Mouse (Mus musculus): ENCODE data around the gene St8sia1. TPM values are rescaled to one million over a fixed set of nuclear protein-coding genes. Genes with fewer than 3 reads are reported as not detected.
A peak's percentile ranks its signal among the peaks of the same experiment; 100 is the strongest.

The St8sia1 gene
- total RNA-seq, 1 experiment from 2014 or later = 1.9 TPM

DNA sequence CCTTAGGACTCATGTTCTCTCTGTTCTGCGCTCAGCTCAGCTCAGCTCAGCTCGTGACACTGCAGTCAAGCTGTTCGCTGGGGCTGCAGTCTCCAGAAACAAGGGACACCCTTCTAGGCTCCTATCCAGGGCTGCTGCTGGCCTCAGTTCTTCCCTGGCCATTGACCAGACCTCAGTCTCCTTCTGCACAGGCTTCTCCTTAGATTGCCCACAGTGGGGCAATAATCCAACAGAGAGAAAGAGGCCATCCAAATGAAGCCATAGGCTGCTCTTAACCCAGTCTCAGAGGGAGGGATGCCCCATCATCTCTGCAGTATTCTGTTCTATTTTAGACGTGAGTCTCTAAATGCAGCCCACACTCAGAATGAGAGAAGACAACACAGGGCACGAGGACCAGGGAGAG lies 15.3 kb downstream of the St8sia1 start:
- ATAC-seq (ENCODE audit: extremely low read depth, insufficient number of reproducible peaks, low FRiP score, poor library complexity, severe bottlenecking) = no peak

DNA sequence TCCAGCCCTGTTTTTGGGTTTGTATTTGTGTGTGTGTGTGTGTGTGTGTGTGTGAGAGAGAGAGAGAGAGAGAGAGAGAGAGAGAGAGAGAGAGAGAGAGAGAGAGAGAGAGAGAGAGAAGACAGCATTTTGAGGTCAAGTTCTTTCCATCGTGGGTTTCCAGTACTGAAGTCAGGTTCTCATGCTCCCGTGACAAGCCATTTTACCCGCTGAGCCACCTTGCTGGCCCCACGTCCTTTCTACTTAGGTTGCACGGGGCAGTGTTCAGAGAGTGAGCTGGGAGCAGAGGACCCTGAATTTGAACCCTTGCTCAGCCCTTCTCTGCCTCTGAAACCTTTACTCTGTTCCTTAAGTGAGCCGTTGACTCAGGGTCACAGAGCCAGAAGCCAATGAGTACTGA lies 17.2 kb downstream of the St8sia1 start:
- ATAC-seq (ENCODE audit: extremely low read depth, insufficient number of reproducible peaks, low FRiP score, poor library complexity, severe bottlenecking) = no peak

DNA sequence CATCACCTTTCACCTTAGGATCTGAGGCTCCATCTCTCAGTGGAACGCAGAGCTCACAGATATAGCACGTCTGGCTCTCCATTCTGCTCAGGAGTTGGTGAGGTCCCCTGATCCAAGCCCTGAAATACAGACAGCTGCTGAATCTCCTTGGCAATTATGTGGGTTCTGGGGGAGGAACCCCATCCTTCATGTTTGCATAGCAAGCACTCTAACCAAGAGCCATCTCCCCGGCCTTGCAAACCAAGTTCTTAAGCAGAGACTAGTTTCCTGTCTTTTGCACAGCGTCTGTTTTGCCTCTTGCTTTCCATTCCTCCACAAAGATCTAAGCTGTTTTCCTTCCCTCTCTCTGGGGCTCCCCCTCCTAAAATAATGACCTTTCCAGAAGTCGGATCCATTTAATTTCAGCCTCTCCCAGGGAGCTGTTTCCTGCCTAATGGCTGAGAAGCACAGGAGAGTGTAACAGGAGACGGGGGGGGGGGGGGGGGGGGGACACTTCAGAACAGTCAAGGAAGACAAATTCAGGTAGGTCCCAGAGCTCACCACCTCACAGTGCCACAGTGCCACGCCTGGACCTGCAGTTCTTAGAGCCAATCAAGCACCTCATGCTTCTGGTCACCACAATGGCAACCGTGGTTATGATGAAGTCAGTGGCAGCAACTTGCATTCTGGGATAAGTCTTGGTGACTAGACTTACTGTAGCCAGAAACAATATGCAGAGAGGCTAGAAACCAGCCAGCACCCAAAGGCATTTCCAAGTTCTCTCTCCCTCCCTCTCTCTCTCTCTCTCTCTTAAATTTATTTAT lies 18.0 kb downstream of the St8sia1 start:
- ATAC-seq (ENCODE audit: extremely low read depth, insufficient number of reproducible peaks, low FRiP score, poor library complexity, severe bottlenecking) = no peak

DNA sequence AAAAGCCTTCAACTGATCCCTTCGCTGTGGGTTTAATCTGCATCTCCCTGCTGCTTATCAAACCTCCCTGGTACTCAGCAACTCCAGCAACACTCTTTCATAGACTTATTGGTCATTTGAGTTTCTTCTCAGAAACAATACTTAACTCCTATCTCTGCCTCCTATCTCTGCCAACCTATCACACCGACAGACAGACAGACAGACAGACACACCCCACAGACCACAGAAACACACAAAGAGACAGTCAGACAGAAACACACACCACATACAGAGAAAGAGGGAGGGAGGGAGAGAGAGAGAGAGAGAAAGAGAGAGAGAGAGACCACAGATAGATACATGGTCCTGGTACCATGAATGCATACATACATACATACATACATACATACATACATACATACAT lies 18.8 kb downstream of the St8sia1 start:
- ATAC-seq (ENCODE audit: extremely low read depth, insufficient number of reproducible peaks, low FRiP score, poor library complexity, severe bottlenecking) = no peak

DNA sequence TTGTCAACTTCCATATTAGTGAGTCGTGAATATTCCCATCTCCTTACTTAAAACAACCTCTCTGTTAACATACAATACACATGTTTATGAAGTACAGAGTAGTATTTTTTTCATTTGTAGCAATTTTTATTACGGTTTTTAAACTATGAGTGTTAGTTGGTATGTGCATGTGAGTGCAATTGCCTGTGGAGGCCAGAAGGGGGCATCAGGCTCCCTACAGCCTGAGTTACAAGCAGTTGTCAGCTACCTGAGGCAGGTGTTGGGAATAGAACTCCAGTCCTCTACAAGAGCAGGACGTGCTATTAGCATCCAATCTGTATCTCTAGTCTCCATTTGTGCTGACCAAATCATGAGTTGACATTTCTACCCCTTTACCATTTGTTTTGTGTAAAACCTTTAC lies 19.8 kb downstream of the St8sia1 start:
- ATAC-seq (ENCODE audit: extremely low read depth, insufficient number of reproducible peaks, low FRiP score, poor library complexity, severe bottlenecking) = no peak

DNA sequence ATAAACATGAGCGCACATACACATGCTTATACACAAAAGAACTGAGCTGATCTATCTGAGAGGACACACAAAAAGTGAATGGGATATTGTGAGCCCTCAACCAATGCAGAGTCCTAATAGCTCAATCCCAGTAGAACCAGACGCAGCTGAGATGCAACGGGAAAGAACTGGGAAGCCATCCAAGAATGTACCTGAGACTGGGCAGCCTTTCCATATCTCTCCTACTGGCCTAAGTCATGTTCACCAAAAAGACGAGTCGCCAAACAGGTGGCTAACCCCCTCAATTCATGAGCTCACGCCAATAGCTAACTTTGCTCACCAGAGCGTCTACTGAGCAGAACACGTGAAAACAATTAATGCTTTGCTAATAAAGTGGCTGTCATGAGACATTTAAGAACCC lies 20.8 kb downstream of the St8sia1 start:
- ATAC-seq (ENCODE audit: extremely low read depth, insufficient number of reproducible peaks, low FRiP score, poor library complexity, severe bottlenecking) = no peak

DNA sequence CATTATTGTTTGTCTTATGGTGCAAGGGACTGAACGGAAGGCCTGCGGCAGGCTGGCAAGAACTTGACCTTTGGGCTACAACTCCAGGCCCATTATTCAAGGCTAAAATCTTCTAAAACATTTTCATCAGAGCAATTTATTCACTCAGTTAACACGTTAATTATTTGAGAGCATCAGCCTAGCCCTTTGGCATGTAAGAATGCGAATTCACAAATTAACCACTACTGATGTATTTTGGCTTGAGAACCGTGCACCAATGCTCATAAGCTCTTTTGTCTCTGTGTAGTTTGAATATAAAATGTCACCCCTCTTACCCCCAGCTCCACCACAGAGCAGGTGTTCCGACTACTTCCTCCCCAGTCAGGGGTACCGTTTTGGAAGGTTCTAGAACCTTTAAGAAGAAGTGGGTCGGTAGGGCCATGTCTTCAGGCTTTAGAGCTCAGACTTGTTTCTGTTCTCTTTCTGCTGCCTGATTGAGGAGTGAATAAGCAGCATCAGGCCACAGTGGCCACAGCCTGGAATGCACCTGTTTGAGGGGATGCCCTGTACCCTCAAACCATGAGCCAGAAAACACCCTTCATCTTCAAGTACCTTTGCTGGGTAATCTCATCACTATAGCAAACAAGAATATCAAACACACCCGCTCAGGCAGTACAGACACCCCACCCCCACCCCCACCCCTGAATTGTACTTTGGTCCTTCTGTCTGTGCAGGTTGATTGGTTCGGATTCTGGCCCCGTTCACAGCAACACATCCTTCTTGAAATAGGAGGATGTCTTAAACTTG lies 22.5 kb downstream of the St8sia1 start:
- ATAC-seq (ENCODE audit: extremely low read depth, insufficient number of reproducible peaks, low FRiP score, poor library complexity, severe bottlenecking) = peak; percentile 18; the same call in 1 of the 2 replicates

DNA sequence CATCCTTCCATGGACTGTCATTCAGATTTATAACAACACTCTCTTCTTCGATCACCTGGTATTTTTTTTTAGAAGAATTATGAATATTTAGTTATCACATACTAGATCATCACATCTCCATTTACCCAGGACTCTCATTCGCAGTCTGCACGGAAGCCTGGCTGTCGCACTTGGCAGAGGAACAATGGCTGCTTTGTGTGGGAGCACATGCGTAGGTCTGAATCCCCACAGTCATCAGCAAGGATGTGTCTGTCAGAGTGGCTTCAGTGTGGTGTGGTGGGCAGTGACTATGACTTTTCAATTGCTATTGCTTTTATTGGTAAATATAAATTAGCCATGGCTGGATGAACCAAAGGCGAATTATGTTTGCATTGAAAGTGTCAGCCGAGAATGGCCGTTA lies 23.2 kb downstream of the St8sia1 start:
- no peak for ATAC-seq (ENCODE audit: extremely low read depth, insufficient number of reproducible peaks, low FRiP score, poor library complexity, severe bottlenecking)

DNA sequence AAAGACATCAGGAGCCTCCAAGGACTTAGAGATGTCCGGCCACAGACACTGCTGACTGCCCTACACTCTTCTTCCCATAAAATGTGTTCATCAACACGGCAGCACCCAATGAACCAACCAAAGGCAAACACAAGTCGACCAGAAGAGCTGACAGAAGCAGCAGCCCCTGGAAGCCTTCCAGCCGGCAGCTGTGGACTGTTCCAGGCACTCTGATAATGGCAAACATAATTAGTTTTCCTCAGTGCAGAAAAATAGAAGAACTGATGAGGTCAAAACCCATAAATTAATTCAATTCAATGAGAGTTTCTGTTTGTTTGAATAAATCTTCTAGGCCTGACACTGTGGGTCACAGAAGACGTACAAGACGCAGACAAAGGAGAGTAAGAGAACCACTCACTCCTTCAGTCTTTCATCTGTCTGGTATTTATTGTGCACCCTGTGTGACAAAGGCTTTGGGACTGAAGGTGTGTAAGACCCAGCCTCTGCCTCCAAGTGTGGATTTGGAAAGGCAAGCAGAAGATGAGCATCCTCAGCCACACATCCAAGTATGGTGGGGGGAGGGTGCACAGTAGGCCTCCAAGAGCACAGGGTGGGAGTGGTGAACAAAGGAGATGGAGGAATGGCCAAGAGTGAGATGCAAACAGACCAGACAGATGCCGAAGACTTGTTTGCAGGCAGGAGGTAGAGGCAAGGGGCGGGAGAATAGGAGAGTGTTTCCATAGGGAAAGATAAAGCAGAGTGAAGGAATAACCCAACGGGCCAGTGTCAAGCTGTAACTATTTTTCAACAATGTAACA lies 25.5 kb downstream of the St8sia1 start:
- ATAC-seq (ENCODE audit: extremely low read depth, insufficient number of reproducible peaks, low FRiP score, poor library complexity, severe bottlenecking) = no peak

DNA sequence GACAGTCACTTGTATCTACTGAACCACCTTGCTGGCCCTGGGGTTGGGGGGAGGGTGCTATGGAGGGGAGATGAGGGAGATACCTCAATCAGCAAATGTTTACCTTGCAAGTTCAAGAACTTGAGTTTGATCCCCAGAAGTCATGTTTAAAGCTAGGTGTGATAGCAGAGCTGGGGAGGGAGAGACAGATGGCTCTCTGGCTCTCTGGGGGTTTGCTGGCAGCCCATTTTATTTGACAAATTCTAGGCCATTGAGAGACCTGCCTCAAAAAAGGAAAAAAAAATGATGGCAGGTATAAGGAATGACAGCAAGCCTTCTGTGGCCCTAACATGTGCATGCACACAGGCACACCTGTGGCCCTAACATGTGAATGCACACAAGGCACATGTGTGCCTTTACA lies 26.2 kb downstream of the St8sia1 start:
- no peak for ATAC-seq (ENCODE audit: extremely low read depth, insufficient number of reproducible peaks, low FRiP score, poor library complexity, severe bottlenecking)

DNA sequence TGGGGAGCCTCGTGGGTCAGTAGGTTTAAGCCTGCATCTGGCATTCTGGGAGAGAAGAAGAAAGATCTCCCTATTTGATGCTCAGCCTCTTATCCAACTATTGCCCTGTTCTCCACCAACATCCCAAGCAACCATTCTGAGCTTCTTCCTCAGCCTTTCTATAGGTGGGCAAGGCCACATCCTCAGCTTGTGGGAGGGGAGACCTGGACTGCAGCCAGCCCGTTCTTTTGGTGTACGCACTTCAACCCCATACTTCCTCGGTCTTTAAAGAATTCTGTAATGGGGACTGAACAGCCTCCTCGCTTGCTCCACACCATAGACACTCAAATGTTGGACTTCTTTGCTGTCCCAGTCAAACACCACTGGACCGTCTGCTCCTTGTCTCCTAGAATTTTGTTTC lies 31.7 kb downstream of the St8sia1 start:
- ATAC-seq (ENCODE audit: extremely low read depth, insufficient number of reproducible peaks, low FRiP score, poor library complexity, severe bottlenecking) = no peak

DNA sequence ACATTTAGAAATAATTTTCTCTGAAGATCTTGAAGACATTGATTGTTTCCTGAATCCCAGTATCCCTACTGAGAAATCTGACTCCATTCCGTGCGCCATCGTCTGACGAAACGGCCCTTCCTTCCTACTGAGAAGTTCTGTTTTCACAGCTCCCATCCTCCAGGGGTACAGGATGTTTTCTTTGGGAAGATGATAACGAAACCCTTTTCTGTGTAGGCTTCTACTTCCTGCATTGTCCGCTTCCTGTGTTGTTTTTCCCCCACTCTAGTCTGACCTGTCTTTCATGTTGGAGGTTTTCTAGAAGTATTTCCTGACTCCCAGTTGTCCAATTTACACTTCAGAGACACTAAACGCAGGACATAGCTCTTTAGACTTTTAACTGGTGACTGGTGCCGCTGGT lies 32.1 kb downstream of the St8sia1 start:
- ATAC-seq (ENCODE audit: extremely low read depth, insufficient number of reproducible peaks, low FRiP score, poor library complexity, severe bottlenecking) = no peak

DNA sequence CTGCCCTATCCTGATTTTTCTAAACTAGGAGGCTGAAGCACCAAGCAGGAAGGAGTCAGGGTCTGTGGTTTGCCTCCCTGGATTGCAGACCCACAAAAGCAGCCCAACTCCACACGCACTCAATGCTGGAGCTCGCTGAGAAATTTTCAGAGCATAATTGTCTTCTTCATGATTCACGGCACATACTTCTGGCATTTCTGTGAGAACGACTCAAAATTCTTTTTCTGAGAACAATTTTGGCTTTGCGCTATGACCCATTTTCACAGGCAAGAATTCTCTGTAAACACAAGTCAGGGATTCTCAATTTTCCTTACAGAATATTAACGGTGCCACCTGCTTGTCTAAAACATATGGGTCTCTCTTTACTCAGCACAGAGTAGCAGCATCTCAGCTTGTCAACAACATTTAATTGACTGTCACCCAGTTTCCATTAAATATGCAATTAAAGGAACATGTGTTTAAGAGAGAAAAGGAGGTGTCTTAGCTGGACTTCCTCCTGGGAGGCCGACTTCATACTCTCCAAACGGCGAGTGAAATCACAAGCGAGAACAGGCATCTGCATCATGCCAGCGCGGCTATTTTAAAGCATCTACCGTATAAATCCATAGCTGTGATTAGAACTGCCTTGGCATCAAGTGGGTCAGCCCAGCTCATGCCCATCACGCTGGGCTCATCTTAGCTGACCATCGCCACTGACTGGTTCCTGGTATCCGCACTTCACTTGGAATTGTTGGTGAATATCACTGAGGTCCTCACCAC lies 35.5 kb downstream of the St8sia1 start:
- no peak for ATAC-seq (ENCODE audit: extremely low read depth, insufficient number of reproducible peaks, low FRiP score, poor library complexity, severe bottlenecking)

DNA sequence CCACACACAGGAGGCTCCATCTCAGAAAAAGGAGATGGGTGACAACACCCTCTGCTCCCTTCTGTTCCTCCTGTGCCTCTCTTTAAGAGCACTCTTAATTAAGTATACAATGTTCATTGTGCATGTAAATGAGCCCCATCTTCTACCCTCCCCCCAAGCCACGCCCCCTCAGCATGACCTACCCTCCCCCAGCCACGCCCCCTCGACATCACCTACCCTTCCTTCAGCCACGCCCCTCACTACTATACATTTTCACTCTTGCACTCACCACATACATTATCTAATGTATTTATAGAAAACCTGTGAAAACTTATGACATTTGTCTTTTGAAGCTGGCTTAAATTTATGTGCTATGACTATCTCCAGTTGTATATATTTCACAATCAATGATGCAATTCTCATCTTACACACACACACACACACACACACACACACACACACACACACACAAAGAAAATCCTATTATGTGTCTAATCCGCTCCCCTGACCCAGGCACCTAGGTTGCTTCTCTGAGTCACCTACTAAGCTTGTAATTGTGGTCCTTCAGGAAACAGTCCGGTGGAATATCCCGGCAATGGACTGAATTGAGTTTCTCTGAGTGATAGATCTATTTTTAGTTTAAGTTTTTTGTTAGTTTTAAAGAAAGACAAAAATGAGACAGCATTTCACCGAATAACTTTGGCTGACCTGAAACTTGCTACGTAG lies 37.2 kb downstream of the St8sia1 start:
- no peak for ATAC-seq (ENCODE audit: extremely low read depth, insufficient number of reproducible peaks, low FRiP score, poor library complexity, severe bottlenecking)

DNA sequence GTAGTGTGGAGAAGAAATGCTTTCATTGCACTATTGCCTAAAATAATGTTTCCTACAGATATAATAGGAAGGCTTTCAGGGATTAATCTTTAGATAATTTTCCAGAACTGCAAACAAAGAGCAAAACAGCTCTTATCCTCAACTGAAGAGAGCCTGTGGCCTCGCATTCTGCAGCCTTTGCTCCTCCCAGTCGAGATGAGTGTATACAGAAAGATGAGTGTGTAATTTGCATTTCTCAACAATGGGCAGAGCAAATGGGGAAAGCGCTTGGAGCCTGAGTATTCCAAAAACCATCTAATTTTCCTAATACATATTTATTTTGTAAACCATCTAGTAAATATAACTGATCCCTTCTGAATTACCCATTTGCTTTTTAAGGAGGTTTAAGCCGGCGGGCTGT lies 38.3 kb downstream of the St8sia1 start:
- no peak for ATAC-seq (ENCODE audit: extremely low read depth, insufficient number of reproducible peaks, low FRiP score, poor library complexity, severe bottlenecking)

DNA sequence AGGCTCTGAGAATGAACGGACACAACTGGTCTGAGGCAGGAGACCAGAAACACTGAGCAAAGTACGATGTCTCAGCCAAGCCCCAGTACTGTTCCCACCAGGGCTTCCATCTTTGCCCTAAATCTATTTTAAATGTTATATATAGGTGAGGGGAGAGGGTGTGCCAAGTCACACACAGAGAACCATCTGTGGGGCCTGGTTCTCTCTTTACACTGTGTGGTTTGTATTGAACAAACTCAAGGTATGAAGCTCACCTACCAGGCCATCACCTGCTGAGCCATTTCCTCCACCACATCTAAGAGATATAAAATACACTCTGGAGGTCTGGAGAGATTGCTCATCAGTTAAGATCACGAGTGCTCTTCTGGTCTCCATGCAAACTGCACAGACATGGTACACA lies 38.9 kb downstream of the St8sia1 start:
- no peak for ATAC-seq (ENCODE audit: extremely low read depth, insufficient number of reproducible peaks, low FRiP score, poor library complexity, severe bottlenecking)

DNA sequence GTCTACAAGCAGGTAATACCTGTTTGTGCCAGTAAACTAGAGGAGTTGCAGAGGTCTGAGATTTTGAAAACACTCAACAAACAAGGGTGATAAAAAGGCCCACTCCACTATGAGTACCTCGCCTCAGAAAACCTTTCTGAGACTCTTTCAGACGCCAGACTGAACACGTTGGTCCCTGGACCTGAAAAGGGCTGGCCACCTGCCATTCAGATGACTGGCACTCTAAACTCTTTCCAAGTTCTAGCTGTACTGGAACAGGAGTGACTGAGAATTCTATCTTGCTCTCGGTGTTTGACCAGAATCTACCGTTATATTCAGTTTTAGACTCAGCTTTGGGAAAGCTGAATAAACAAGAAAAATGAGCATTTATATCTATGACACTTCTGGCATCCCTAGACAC lies 43.4 kb downstream of the St8sia1 start:
- ATAC-seq (ENCODE audit: extremely low read depth, insufficient number of reproducible peaks, low FRiP score, poor library complexity, severe bottlenecking) = no peak

DNA sequence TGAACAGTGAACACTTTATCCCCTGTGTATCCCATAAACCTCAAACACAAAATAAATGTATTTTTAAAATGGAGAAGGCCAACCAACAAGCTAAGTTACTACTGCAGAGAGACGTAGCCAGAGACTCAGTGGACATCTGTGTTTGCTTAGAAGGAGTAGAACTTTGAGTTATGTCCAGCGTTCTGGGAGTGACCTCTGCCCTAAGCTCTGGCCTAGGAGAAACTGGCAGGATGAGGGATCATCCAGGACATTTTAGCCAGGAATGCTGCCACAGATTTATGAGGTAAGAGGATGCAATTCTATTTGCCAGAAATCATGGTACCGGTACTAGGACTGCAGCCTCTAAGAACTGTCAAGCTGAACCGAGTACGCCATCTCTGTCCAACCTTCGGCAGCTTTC lies 45.6 kb downstream of the St8sia1 start:
- ATAC-seq (ENCODE audit: extremely low read depth, insufficient number of reproducible peaks, low FRiP score, poor library complexity, severe bottlenecking) = no peak

Data from neutrophil, adult 5-6 weeks (primary cell).